Mouse (Mus musculus) ES-Bruce4 (cell line): ENCODE measurements at regions not wholly inside any gene's neighbourhood (a gene's known extent, or its start where the extent isn't known, plus 50 kb on each side); places are given as distances from the start of the nearest gene placed in this dataset.

Experiments
- CTCF ChIP-seq: IDR thresholded peaks from one replicate; pipeline ENCODE4 v1.8.1; 2011; ENCODE audit warnings: low read depth, low read length
- EP300 ChIP-seq: IDR thresholded peaks from 2 replicates; pipeline ENCODE4 v1.6.1; 2011; ENCODE audit warnings: low read depth, low read length; ENCODE audit not compliant: insufficient read depth
- POLR2A ChIP-seq: IDR thresholded peaks from one replicate; pipeline ENCODE4 v1.8.1; 2011; ENCODE audit warnings: low read length; ENCODE audit not compliant: insufficient read depth

GRCm38 (mm10) chr10:111843301-111843700, 129.2 kb upstream of the Krr1 start:
- no peak for TF ChIP-seq CTCF
- TF ChIP-seq EP300 = no peak
- TF ChIP-seq POLR2A = no peak
